Mouse (Mus musculus) ES-Bruce4 (cell line): ENCODE results near the gene Esyt1.

Experiments used
- CTCF ChIP-seq: IDR thresholded peaks from one replicate; pipeline ENCODE4 v1.8.1; 2011; ENCODE audit warnings: low read depth, low read length
- EP300 ChIP-seq: IDR thresholded peaks from 2 replicates; pipeline ENCODE4 v1.6.1; 2011; ENCODE audit warnings: low read depth, low read length; ENCODE audit not compliant: insufficient read depth
- POLR2A ChIP-seq: IDR thresholded peaks from one replicate; pipeline ENCODE4 v1.8.1; 2011; ENCODE audit warnings: low read length; ENCODE audit not compliant: insufficient read depth

DNA sequence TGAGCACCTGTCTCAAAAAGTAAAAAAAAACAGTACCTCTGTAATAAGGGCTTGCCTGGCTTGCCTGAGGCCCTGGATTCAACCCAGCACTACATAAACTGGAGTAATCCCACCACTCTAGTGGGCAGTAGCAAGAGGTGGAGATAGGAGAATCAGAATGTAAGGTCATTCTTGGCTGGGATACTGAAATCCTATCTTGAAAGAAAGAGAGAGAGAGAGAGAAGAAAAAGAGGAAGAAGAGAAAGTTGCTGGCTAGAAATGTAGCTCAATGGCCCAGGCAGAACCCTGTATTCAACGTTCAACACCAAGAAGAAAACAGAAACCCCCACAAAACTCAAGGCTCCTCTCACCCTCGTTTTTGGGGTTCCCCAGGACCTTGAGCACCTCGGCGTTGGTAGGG is 29.8 kb downstream of the Esyt1 start:
- TF ChIP-seq POLR2A (no peak), EP300 (no peak), CTCF (no peak)
